Mouse (Mus musculus) myocyte (in vitro differentiated cells): ENCODE data around the gene BC025920.

Experiments used
- CEBPB ChIP-seq: IDR thresholded peaks from 2 replicates; pipeline ENCODE4 v1.6.1; 2011; ENCODE audit warnings: mild to moderate bottlenecking, moderate library complexity; ENCODE audit not compliant: poor library complexity, insufficient read depth, severe bottlenecking
- E2F4 ChIP-seq: IDR thresholded peaks from one replicate; pipeline ENCODE4 v1.6.1; 2011; ENCODE audit warnings: mild to moderate bottlenecking, control low read depth, moderate library complexity; ENCODE audit not compliant: insufficient read depth
- MAX ChIP-seq: IDR thresholded peaks from one replicate; pipeline ENCODE4 v1.6.1; 2011; ENCODE audit warnings: low read depth, mild to moderate bottlenecking, control low read depth
- MYOD1 ChIP-seq, 3 experiments: IDR thresholded peaks; one replicate each; pipeline ENCODE4 v1.6.1; 2011; ENCODE audit warnings: control low read depth in 2 of 3, low read depth in 2 of 3, mild to moderate bottlenecking in 2 of 3, moderate library complexity in 1 of 3; ENCODE audit not compliant: insufficient read length in 2 of 3, control insufficient read depth in 1 of 3
- MYOG ChIP-seq, 3 experiments: IDR thresholded peaks; one replicate each; pipeline ENCODE4 v1.6.1; 2011; ENCODE audit warnings: control low read depth in 2 of 3, low read depth in 2 of 3, mild to moderate bottlenecking in 2 of 3; ENCODE audit not compliant: insufficient read length in 2 of 3, control insufficient read depth in 1 of 3, insufficient read depth in 1 of 3
- POLR2A ChIP-seq: IDR thresholded peaks from one replicate; pipeline ENCODE4 v1.6.1; 2011; ENCODE audit warnings: low read depth, mild to moderate bottlenecking, control low read depth, moderate library complexity; ENCODE audit not compliant: insufficient read length
- POLR2AphosphoS2 ChIP-seq: IDR thresholded peaks from one replicate; pipeline ENCODE4 v1.6.1; 2011; ENCODE audit warnings: low read depth, control low read depth; ENCODE audit not compliant: insufficient read length
- REST ChIP-seq: IDR thresholded peaks from one replicate; pipeline ENCODE4 v1.6.1; 2011; ENCODE audit warnings: mild to moderate bottlenecking, control low read depth, moderate library complexity; ENCODE audit not compliant: insufficient read depth, insufficient read length
- SRF ChIP-seq: IDR thresholded peaks from one replicate; pipeline ENCODE4 v1.6.1; 2011; ENCODE audit warnings: low read depth; ENCODE audit not compliant: control insufficient read depth, insufficient read length
- TCF3 ChIP-seq: IDR thresholded peaks from one replicate; pipeline ENCODE4 v1.6.1; 2011; ENCODE audit warnings: low read depth, control low read depth; ENCODE audit not compliant: insufficient read length
- USF1 ChIP-seq: IDR thresholded peaks from one replicate; pipeline ENCODE4 v1.6.1; 2011; ENCODE audit warnings: low read depth, mild to moderate bottlenecking, control low read depth, moderate library complexity

- TF ChIP-seq CEBPB = no peak
- no peak for TF ChIP-seq MYOD1 (IDR thresholded peaks at IDR 0.05; ENCODE audit: control insufficient read depth in 1 of 3, insufficient read length in 2 of 3, low read depth in 2 of 3)
- TF ChIP-seq POLR2A = no peak
- TF ChIP-seq POLR2AphosphoS2 = no peak
- TF ChIP-seq MAX = no peak
- TF ChIP-seq TCF3 = no peak
- no peak for TF ChIP-seq USF1
- TF ChIP-seq MYOG (IDR thresholded peaks at IDR 0.05; ENCODE audit: control insufficient read depth in 1 of 3, insufficient read depth in 1 of 3, insufficient read length in 2 of 3, low read depth in 2 of 3) = no peak
- TF ChIP-seq E2F4 = no peak
- TF ChIP-seq SRF = no peak
- TF ChIP-seq REST = no peak
Measured at GRCm38 (mm10) chr10:81579967-81580366, 26.1 kb upstream of the BC025920 start.
